Mouse (Mus musculus) heart, postnatal 10 days (tissue): ENCODE data around the gene Krt7. TPM values are rescaled to one million over a fixed set of nuclear protein-coding genes. Genes with fewer than 3 reads are reported as not detected.

Source experiments
- DNase-seq, 2 experiments: peaks; one replicate each; pipeline ENCODE4 v3.0.0; 2021
- intact Hi-C: fragments of 180-260 bp; cut with DNase I; formaldehyde crosslinking; loops from one replicate; pipeline ENCODE4 v1.15.1; 2025
- total RNA-seq, 2 experiments: library from RNA; stranded (reverse); gene quantifications; 2 replicates each; pipeline ENCODE4 v1.2.3; 2021

Gene Krt7
- total RNA-seq = 1 to 10 TPM; 3.8 to 4.5 TPM

- intact Hi-C loops = no loop called here
- DNase-seq = no peak
Observed at GRCm38 (mm10) chr15:101410775-101411174, at the start of gene Krt7. Gene Krt7, plus strand, starts transcription at chr15:101411043.

- intact Hi-C loops = no loop called here
- DNase-seq = no peak
Observed at GRCm38 (mm10) chr15:101362393-101363010, 48.3 kb upstream of the Krt7 start.

- no peak for DNase-seq
- intact Hi-C loops = no loop called here
Observed at GRCm38 (mm10) chr15:101363933-101364332, 46.9 kb upstream of the Krt7 start.

- intact Hi-C loops = no loop called here
- DNase-seq = no peak
Observed at GRCm38 (mm10) chr15:101364425-101364824, 46.4 kb upstream of the Krt7 start.

GRCm38 (mm10) chr15:101364891-101365671 is 45.8 kb upstream of the Krt7 start:
- DNase-seq = no peak
- intact Hi-C loops = no loop called here

GRCm38 (mm10) chr15:101365721-101366120 is 45.1 kb upstream of the Krt7 start:
- DNase-seq = no peak
- intact Hi-C loops = no loop called here

GRCm38 (mm10) chr15:101366482-101366881 is 44.4 kb upstream of the Krt7 start:
- intact Hi-C loops = no loop called here
- DNase-seq = no peak

- intact Hi-C loops = no loop called here
- DNase-seq = no peak
Observed at GRCm38 (mm10) chr15:101366926-101367325, 43.9 kb upstream of the Krt7 start.

GRCm38 (mm10) chr15:101367497-101367896 is 43.3 kb upstream of the Krt7 start:
- no peak for DNase-seq
- intact Hi-C loops = no loop called here

GRCm38 (mm10) chr15:101368015-101368414 is 42.8 kb upstream of the Krt7 start:
- DNase-seq = no peak
- intact Hi-C loops = no loop called here

- intact Hi-C loops = no loop called here
- DNase-seq = no peak
Observed at GRCm38 (mm10) chr15:101368502-101369381, 42.1 kb upstream of the Krt7 start.

- DNase-seq = peak; percentile 66 to 68
- intact Hi-C loops = no loop called here
Observed at GRCm38 (mm10) chr15:101369382-101370100, 41.3 kb upstream of the Krt7 start.

- peak; percentile 93 for DNase-seq
- intact Hi-C loops = no loop called here
Observed at GRCm38 (mm10) chr15:101370101-101370911, 40.5 kb upstream of the Krt7 start, which contains the start of gene Krt80. Gene Krt80, minus strand, starts transcription at chr15:101370162.

GRCm38 (mm10) chr15:101371141-101371985 is 39.5 kb upstream of the Krt7 start:
- intact Hi-C loops = no loop called here

GRCm38 (mm10) chr15:101372131-101372977 is 38.5 kb upstream of the Krt7 start:
- intact Hi-C loops = no loop called here
- DNase-seq = no peak

More at GRCm38 (mm10) chr15:101371141-101371985, 39.5 kb upstream of the Krt7 start:
- DNase-seq = no peak

- no peak for DNase-seq
- intact Hi-C loops = no loop called here
Observed at GRCm38 (mm10) chr15:101373286-101373898, 37.5 kb upstream of the Krt7 start.

- peak; percentile 62 to 68 for DNase-seq
- intact Hi-C loops = no loop called here
Observed at GRCm38 (mm10) chr15:101374879-101375278, 36.0 kb upstream of the Krt7 start.
